Mouse (Mus musculus): ENCODE measurements around the gene Myof.

Myof gene

DNA sequence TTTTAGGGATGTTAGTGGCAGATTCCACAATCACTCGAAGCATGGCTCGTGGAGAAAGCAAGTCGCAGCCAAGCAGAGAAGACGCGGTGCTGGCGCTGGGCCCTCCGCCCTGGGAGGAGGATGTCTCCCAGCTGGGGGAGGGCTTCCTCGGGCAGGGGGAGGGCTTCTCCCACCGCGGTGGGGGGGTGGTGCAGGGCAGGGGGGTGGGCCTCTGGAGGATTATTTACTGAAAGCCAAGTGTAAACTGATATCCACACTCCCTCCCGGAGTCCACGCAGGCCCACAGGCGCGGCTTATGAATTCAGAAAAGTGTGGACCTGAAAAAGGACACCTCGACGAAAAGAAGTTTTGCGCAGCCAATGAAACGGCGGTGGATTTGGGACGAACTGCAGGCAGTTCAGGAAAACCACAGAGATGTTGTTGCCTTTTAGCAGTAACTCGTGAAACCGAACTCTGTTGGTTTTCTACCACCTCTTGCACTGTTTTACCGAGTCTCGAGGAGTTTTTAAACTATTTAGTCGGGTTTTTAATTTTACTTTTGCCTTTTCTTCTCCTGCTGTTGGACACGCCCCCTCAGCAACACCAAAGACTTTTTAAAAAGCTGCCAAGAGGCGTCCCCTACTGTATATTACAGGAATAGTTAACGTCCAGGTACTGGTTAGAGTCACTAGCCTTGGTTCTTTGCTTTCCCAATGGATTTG is at the start of gene Myof:
Gene Myof (minus strand): TSS at position 297 of the 701 bp plus-strand sequence.
- DNase-seq: no peak

DNA sequence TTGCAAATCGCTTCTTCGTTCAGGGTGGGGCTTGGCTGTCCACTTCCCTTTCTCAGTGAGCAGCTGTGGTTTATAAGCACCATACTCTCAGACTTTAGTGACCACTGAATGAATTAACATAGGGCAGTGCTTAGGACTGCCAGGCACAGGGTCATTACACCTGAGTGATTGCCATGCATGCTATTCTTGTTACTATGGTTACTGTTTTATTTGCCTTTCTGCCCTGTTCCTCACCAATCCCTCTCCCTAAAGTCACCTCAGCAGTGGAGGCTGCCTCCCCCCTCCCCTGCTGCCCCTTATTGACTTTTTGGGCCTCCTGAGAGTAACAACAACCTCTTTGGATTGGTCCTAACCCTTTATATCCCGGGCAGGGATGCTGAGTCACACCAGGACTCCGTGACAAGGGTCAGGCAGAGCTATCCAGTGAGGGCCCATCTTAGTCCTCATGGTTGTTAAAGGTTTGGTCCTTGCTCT is 48.2 kb upstream of the Myof start:
- DNase-seq: no peak

DNA sequence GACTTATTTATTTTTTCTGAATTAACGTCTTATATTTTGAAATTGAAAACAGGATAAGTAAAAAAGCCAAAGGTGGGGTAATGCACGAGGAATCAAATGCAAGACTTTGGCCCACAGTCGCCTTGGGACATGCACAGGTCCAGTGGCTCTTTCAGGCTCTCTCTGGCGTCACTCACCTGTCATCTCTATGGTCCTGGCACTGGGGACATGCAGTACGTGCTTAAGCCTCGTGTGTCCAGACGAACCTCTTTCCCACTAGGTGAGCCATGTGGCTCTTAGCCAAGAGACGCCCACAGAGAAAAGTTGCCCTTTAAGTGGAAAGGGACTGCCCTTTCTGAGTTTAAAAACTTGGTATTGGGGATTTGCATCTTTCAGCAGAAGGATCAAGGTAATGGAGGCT is 46.0 kb upstream of the Myof start:
- DNase-seq: no peak

DNA sequence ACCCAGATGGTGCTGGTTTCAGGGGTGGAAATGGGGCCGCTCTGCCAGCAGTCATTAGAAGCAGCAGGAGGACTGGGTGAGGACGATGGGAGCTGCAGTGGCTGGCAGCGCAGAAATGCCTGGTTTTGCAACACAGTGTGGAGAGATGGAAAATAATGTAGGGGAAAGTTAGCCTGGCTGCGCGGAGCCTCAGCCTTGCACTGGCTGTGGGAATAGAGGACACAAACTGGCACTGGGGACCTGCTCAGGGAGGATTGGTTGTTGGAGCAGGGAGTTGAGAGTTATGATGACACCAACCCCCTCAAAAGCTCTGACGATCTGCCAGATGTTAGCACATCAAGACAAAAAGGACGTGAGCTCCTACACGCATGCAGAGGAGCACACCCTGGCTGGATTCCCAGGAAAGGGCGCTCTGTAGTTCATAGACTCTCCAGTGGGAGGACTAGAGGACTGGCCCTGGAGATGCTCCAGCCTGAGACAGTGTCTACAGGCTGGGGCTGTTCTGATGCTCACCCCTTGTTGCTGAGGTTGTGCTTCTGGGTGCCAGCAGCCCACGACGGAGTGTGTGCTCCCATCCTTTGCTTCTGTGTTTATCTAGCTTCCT is 43.7 kb upstream of the Myof start:
- DNase-seq: no peak

DNA sequence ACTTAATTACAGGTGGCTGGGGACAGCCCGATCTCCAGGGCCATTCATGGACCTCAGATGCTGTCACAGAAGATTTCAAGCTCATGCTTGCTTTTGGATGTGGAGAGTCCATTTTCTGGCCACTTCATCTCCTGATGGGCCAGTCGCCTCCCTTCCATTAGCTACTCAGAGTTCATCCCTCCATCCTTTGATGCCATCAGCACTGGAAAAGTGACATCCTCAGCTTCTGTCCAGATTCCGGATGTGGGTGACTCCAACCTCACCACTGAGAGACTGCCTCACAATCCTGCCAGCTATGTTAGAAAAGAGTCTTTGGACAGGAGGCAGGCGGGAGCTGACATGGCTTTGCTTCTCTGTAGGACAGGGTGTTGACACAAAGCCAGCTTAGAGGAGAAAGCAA is 42.5 kb upstream of the Myof start:
- DNase-seq: no peak

DNA sequence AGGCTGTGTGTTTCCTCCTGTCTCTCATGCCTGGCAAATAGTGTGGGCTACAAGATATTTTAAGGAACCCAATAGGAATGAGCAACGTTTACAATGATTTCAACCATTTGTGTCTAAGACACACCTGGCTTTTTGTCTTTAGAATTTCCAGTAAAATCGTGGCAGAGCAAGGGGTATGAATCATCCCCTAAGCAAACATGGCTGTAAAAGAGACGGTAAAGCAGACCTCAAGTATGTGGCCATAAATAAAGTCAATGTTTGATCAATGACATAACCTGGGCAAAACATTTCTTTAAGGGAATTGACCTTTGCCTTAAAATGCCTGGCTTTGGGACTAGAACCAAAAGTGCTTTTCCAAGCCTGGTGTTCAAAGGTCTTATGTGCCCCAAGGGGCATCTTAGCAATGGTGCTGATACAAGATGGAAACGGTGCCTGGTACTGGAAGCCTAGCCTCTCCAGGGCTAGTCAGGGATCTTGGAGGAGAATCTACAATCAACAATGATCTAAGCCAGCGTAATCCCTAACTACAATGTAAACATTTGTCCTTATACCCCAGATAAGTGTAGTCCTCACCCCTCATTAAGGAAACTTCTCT is 39.7 kb upstream of the Myof start:
- no peak for DNase-seq

DNA sequence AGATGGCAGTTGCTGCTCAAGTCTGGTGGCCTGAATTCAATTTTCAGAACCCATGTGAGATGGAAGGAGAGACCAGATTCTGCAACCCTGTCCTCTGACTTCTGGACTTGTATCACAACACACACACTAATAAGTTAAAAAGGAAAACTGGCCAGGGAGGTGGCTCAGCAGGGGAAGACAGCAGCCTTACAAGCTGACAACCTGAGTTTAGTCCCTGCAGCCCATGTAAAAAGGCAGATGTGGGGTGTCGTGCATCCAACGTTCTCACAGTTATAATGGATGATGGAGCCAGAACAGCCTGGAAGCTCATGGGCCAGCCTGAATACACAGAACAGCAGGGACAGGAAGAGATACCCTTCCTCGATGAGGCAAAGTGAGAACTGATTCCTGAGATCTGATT is 38.0 kb upstream of the Myof start:
- DNase-seq: no peak

DNA sequence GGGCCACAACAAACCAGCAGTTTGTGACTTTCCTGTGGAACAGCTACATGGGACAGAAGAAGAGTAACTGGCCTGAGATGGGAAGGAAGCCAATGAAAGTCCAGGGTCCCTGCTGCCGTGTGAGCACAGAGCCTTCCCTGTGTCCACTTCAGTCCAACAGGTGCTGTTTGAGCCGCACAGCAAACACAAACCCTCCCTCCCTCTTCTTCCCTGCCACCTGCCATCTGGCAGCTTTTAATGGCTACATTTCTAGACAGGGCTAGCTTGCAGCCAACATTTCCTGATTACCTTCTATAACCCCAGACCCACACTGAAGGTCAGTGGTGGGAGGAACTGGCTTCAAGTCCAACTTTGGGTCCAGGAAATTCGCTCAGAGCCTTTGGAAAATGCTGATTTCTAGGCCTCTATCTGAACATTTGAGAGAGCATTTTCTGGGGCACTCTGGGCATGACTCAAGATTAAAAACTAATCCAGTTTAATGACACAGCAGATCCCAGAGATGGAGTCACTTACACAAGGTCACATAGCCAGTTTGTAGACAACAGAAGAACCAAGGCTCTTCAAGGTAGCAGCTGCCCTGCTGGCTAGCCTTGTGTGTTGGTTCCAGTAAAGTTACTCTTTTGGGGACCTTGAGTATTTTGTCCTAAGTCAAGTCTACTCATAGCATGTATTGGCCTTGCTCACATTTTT is 34.6 kb upstream of the Myof start:
- DNase-seq: peak; percentile 8

DNA sequence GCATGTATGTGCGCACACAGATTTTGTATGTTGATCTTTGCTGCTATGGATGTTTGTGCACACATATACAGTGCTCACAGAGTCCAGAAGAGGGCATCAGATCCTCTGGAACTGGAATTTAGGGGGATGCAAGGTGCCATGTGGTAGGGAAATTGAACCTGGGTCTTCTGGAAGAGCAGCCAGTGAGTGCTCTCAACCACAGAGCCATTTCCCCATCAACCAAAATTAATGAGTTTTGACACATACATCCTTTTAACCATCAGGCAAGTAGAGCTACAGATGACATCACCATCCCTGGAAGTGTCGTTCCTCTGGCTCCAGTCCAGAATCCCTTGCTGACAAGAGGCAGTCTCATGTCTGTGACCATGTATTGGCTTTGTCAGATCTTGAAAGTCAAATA is 32.9 kb upstream of the Myof start:
- no peak for DNase-seq

DNA sequence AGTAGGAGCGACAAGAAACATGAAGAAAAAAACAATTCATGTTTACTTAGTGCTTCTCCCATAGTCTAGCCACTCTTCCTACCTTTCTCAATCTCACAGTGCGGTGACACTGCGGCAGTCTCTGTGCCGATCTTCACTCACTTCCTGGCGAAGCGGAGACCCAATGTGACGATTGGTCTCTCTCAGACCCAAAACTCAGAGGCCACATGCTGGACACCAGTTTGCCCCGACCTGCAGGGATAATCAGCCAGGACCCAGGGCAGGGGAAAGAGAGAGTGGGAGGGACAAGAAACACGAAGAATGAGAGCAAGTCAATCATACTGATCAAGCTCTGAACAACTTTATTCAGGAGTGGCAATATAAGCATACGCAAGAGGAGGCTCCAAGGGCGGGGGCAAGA is 31.7 kb upstream of the Myof start:
- DNase-seq: no peak

DNA sequence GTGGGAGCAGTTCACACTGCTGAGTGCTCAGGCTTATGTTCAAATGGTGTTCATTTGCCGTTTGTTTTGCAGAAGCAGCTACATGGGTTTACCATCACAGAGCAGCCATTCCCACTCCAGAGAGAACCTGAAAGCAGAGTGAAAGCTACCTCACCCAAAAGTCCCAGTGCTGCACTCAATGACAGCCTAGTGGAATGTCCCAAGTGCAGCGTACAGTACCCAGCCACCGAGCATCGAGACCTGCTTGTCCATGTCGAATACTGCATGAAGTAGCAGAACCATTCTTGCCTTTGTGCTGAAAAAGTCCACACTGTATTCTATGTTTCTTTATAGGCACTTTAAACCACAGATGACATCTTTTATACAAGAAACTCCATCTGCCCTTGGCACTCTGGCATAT is 29.8 kb upstream of the Myof start:
- no peak for DNase-seq

DNA sequence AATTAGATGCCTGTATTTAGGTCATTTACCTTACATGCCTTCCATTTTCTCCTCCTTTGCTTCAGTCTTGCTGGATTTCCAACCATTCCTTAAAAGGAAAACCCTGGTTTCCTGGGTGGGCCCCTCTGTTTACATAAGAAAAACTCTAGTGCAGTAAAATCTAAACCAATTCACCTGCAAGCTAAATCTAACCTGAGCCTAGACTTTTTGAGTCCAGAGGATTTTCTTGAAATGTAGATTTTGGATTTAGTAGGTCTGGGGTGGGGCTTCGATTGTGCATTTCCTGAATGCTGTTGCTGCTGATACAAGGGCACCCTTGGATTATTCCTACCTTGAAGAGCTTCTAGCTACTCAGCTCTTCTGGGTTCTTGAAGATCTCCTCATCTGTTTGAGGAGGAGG is 20.7 kb upstream of the Myof start:
- DNase-seq: no peak

DNA sequence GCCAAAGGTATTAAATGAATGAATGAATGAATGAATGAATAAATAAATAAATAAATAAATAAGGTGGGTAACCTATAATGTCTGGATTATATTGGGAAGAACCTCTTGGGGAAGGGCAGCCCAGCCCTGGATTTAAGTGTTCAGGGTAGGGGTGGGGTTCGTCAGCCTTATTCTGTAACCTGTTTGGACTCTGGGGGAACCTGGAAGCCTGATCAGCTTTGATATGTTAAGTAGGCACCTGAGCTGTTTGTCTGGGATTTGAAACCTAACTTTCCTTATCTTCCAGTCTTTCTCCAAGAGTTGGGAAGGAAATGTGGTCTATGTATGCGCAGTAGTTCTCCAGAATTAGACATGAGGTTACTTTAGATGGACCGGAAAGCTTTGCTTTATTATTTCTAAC is 19.8 kb upstream of the Myof start:
- no peak for DNase-seq

DNA sequence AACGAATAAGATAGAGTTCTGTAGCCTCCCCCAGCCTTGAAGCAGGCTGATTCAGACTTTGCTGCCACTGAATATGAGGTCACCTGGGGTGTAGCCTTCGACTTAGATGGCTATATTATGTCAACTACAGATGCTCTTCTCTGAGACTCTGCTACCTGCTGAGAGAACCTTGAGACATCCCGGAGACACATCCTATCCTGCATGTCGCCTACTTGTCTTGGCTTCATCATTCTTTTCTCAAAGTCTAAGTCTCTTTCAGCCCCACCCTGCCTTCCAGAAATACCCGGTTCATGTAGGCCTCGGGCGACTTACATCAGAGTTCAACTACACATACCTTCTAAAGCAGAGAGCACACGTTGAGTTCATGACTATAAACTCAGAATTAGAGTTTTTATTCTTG is 13.6 kb upstream of the Myof start:
- DNase-seq: no peak

DNA sequence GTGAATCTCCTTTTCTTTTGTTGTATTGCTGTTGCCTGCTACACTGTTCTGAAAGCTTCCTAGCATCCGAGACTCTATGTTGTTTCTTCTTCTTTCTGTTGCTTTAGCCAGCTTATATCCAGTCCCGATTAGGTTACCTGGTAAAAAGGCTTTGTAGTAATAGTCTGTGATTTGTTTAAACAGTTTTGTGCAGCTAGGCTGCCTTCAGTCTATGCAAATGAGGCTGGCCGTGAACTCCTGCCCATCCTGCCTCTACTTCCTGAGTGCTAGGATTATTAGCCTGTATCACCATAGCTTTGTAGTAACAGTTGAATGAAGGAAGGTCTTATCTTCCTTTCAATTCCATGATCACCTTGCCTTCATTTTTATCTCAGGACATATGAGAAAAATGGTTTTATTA is 12.9 kb upstream of the Myof start:
- DNase-seq: no peak

DNA sequence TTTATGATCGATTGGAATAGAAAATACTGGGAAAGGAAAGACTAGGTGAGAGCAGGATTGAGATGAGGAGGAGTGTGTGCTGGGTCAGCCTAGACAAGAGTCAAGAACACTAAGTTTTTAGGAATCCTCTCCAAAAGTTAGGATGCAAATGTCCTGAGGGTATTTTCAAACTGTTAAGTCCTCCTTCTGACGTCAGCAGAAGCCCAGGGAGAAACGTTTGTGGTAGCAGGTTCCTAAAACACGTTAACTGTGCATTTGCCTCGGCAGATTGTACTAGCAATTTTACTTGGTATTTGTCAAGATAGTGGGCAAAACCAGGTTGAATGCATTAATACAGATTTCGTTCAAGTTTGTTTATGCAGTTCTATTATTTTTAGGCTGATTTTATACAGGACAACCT is 12.4 kb upstream of the Myof start:
- DNase-seq: no peak

DNA sequence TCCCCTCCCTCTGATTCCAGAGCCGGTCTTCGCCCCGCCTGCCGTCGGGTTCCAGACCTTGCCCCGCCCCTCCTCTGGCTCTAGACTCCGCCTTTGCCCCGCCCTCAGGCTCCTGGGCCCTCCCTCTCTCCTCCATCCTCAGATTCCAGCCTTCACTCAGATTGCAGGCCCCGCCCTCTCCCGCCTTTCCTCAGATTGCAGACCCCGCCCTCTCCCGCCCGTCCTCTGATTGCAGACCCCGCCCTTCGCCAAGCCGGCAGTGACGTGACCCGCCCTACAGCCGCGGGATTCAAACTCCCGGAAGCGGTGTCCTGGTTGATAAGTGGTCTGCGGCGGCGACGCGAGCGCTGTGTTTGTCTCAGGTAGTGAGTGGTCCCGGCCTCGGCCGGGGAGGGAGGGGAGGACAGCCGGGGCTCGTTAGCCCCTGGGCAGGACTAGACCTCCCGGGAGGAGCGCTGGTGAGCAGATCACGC is 11.4 kb upstream of the Myof start, which contains the start of gene Cep55:
Gene Cep55 (plus strand): TSS at position 292 of the 473 bp plus-strand sequence.
- peak; percentile 94 for DNase-seq

DNA sequence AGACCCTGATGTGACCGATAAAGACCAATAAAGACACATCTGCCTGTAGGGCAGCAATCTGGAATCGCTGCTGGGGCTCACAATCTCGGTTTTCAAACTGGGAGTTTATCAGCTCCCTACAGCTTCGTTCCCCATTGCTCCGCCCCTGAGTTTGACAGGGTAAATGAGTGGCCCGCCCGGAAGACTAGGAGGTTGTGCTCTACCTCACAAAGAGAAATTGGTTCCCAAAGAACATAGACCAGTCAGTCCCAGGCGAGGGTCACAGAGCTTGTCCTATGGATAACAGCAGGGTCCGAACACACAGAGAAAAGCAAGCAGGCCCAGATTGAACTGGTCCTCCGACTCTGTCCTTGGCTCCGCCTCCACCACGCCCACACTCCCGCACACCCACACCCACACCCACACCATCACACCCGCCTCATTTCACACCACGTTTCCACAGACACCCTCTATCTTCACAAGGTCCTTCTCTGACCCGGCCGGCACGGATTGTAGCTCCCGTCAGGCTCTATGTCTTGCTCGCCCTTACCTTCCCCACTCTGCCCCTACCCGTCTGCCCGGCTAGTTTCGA is 10.9 kb upstream of the Myof start:
- no peak for DNase-seq

DNA sequence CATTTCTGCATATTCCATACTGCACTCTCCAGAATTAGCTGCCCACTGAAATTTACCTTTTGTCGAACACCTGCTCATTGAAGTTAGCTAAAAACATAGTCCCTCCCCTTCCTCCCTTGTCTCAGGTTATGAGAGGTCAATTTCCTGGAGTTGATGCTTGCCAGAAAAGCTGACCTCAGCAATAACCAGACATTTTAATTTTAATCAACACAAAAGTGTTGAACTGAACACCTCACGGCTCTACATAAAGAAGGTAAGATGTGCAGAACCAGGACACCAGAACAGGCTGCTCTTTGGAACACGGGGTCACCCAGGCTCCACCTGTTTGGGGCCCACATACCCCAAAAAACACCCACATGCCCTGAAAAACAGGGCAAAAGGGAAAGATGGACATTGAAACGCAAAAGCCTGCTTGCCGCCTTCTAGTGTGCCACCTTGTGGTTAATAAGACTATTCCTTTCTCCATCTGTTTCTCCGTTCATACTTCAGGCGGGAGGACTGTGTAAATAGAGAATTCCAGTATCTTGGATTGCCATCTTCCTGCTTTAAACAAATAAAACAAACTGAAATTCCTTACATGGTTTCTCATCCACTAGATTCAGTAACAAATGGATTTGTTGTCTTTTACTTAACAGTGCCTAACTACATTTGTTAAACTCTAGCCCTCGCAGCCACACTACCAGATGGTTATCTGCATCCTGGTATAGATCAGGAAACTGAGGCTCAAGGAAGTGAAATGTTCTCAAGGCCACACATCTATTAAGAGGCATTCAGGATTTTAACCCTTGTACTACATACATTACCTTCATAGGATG is 10.1 kb upstream of the Myof start:
- peak; percentile 30 for DNase-seq

DNA sequence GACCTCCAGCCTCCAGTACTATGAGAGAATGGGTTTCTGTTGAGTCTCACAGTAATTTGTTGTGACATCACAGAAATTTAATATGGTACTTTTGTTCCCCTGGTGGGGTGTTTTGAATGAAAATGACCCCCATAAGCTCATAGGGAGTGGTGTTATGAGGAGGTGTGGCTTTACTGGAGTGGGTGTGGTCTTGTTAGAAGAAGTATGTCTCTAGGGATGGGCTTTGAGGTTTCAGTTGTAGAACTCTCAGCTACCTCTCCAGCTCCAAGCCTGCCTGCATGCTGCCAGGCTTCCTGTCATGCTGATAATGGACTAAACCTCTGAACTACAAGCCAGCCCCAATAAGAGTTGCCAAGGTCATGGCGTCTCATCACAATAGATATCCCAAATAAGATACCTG is 6.3 kb upstream of the Myof start:
- DNase-seq: no peak

DNA sequence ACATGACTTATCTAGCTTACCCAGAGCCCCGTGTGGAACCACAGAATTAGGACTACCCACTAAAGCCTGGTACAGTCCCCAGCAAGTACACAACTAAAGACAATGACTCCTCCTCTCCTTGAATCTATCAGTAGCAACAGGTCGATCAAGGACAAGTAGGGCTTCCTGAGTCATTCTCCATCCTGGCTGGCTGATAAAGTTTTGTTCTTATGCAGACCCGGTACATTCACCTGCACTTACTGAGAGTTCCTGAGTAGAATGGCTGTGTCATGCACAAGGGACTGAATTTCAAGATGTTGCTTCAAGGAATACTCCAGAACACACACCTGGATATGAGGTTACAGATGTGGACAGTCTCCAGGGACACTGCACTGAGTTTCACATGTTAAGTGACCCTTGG is 1.8 kb upstream of the Myof start:
- no peak for DNase-seq

DNA sequence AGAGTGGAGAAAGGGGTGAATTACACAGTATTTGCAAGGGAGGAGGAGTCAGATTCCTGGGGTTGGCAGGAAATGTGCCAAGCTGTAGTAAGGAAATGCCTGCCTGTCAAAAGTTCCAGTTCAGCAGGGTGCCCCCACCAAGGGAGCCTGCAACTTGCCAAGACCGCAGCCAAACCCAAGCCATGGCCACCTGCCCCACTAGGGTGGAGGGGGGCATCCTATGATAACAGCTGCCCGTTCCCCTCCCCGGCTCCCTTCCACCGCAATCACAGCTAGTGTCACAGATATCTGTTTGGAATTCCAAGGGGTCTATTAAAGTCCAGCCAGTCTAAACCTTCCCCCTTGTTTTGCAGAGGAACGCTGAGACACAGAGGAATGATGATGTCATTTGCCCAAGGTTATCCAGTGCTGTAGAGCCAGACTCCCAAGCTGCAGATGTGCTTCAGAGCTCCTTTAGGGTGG is 1.1 kb downstream of the Myof start:
- no peak for DNase-seq
